Mouse (Mus musculus) stomach, postnatal 0 days (tissue): Measurements from ENCODE around the gene Eps8. TPM values are rescaled to one million over a fixed set of nuclear protein-coding genes. Genes with fewer than 3 reads are reported as not detected.
A peak's percentile ranks its signal among the peaks of the same experiment; 100 is the strongest.

Experiments
- ATAC-seq: fragments of 200-750 bp; cut with Nextera tagmentation; 2 replicates; pipeline ENCODE4 v1.8.0; 2017; ENCODE audit not compliant: low FRiP score, low TSS enrichment
- DNase-seq: peaks from one replicate; pipeline ENCODE4 v3.0.0-alpha.2; 2016; ENCODE audit warnings: low spot score
- H3K27ac ChIP-seq: fragments of 300-500 bp; sonication (generic); replicated peaks from 2 replicates; pipeline ENCODE4 v1.5.1; 2014; ENCODE audit warnings: mild to moderate bottlenecking, control low read depth
- H3K27me3 ChIP-seq: fragments of 300-500 bp; sonication (generic); 2 replicates; pipeline ENCODE4 v1.6.1; 2014; ENCODE audit warnings: low read length; ENCODE audit not compliant: control insufficient read depth, insufficient read depth
- H3K36me3 ChIP-seq: fragments of 300-500 bp; sonication (generic); 2 replicates; pipeline ENCODE4 v1.6.1; 2014; ENCODE audit warnings: low read length, mixed read lengths; ENCODE audit not compliant: control insufficient read depth, insufficient read depth
- H3K4me1 ChIP-seq: fragments of 300-500 bp; sonication (generic); replicated peaks from 2 replicates; pipeline ENCODE4 v1.6.1; 2014; ENCODE audit warnings: antibody characterized with exemption; ENCODE audit not compliant: control insufficient read depth, insufficient read depth
- H3K4me2 ChIP-seq: fragments of 300-500 bp; sonication (generic); replicated peaks from 2 replicates; pipeline ENCODE4 v1.6.1; 2014; ENCODE audit warnings: low read depth, mild to moderate bottlenecking, control low read depth, moderate library complexity
- H3K4me3 ChIP-seq: fragments of 300-500 bp; sonication (generic); 2 replicates; pipeline ENCODE4 v1.5.1; 2014; ENCODE audit warnings: low read depth, low read length, control low read depth
- H3K9ac ChIP-seq: fragments of 300-500 bp; sonication (generic); 2 replicates; pipeline ENCODE4 v1.6.1; 2014; ENCODE audit warnings: mild to moderate bottlenecking, low read length, control low read depth, mixed read lengths
- H3K9me3 ChIP-seq: fragments of 300-500 bp; sonication (generic); 2 replicates; pipeline ENCODE4 v1.6.1; 2016; ENCODE audit warnings: low read length; ENCODE audit not compliant: control insufficient read depth
- CTCF ChIP-seq: IDR thresholded peaks from 2 replicates; pipeline ENCODE4 v1.5.1; 2016; ENCODE audit warnings: antibody characterized with exemption, low read depth, mild to moderate bottlenecking, moderate library complexity
- EP300 ChIP-seq: optimal IDR thresholded peaks from 2 replicates; pipeline ENCODE3; 2016; ENCODE audit warnings: antibody characterized with exemption
- WGBS: fragments of 180-500 bp; shearing (Covaris S2); extraction: QIAGEN DNeasy Blood & Tissue Kit; methylation state at CpG from one replicate; pipeline ENCODE4 v1.1.7; 2014; 5-methylcytosine and 5-hydroxymethylcytosine counted together
- polyA plus RNA-seq: library from polyadenylated mRNA; unstranded; fragments of >200 nt; fragmentation: Nextera tagmentation; extraction: Ambion mirVana; gene quantifications from 2 replicates; pipeline ENCODE4 v1.2.1, GENCODE M21; 2015

The Eps8 gene
- polyA plus RNA-seq, 1 experiment from 2014 or later: 23.1 TPM

GRCm38 (mm10) chr6:137682629-137683028, 28.0 kb upstream of the Eps8 start:
- Histone ChIP-seq H3K9me3 (no peaks in the 10 kb centered on the region), H3K27ac (no peak overlapping the region), H3K4me1 (no peaks in the 10 kb centered on the region), H3K27me3 (no peaks in the 10 kb centered on the region), H3K4me3 (no peak overlapping the region), H3K36me3 (no peaks in the 10 kb centered on the region), H3K4me2 (no peak overlapping the region), H3K9ac (no peak overlapping the region)
- no peak for TF ChIP-seq CTCF
- TF ChIP-seq EP300: no peak
- 74% methylated on average over 2 of the region's 2 CpGs for WGBS
- DNase-seq: no peak
- ATAC-seq: no peak

- ATAC-seq (no peak), DNase-seq (no peak)
- TF ChIP-seq CTCF (no peak), EP300 (no peak)
- H3K27me3 ChIP-seq: no peaks in the 10 kb centered on the region
- no peaks in the 10 kb centered on the region for H3K36me3 ChIP-seq
- no peak overlapping the region for H3K9ac ChIP-seq
- 79% methylated on average over 2 of the region's 2 CpGs for WGBS
- no peak overlapping the region for H3K27ac ChIP-seq
- H3K9me3 ChIP-seq: no peaks in the 10 kb centered on the region
- H3K4me3 ChIP-seq: no peak overlapping the region
- no peak overlapping the region for H3K4me2 ChIP-seq
- H3K4me1 ChIP-seq: no peaks in the 10 kb centered on the region
Measured at GRCm38 (mm10) chr6:137681000-137681399, 26.3 kb upstream of the Eps8 start.

- H3K27ac ChIP-seq: no peak overlapping the region
- no peaks in the 10 kb centered on the region for H3K9me3 ChIP-seq
- DNase-seq (no peak), ATAC-seq (no peak)
- no peaks in the 10 kb centered on the region for H3K4me1 ChIP-seq
- no peak for TF ChIP-seq CTCF
- no peak for TF ChIP-seq EP300
- H3K9ac ChIP-seq: no peak overlapping the region
- H3K4me3 ChIP-seq: no peak overlapping the region
- no peaks in the 10 kb centered on the region for H3K27me3 ChIP-seq
- no peak overlapping the region for H3K4me2 ChIP-seq
- no peaks in the 10 kb centered on the region for H3K36me3 ChIP-seq
- 86% methylated on average over 12 of the region's 12 CpGs for WGBS
Measured at GRCm38 (mm10) chr6:137676581-137676980, 21.9 kb upstream of the Eps8 start.

GRCm38 (mm10) chr6:137675556-137675955, 20.9 kb upstream of the Eps8 start:
- no peak for ATAC-seq
- DNase-seq: peak; percentile 26
- Histone ChIP-seq H3K36me3 (no peaks in the 10 kb centered on the region), H3K27ac (no peak overlapping the region), H3K4me3 (no peak overlapping the region), H3K27me3 (no peaks in the 10 kb centered on the region), H3K4me1 (no peaks in the 10 kb centered on the region), H3K9ac (no peak overlapping the region), H3K4me2 (no peak overlapping the region), H3K9me3 (no peaks in the 10 kb centered on the region)
- TF ChIP-seq EP300 (no peak), CTCF (no peak)
- 49% methylated on average over 5 of the region's 5 CpGs for WGBS

- DNase-seq (no peak), ATAC-seq (no peak)
- H3K27me3 ChIP-seq: no peaks in the 10 kb centered on the region
- 88% methylated on average over 15 of the region's 15 CpGs for WGBS
- no peaks in the 10 kb centered on the region for H3K4me1 ChIP-seq
- H3K4me2 ChIP-seq: no peak overlapping the region
- H3K36me3 ChIP-seq: no peaks in the 10 kb centered on the region
- no peak overlapping the region for H3K27ac ChIP-seq
- no peak overlapping the region for H3K9ac ChIP-seq
- TF ChIP-seq EP300: no peak
- no peak for TF ChIP-seq CTCF
- no peak overlapping the region for H3K4me3 ChIP-seq
- H3K9me3 ChIP-seq: no peaks in the 10 kb centered on the region
Measured at GRCm38 (mm10) chr6:137673301-137673700, 18.6 kb upstream of the Eps8 start.

GRCm38 (mm10) chr6:137671561-137671960, 16.9 kb upstream of the Eps8 start:
- Histone ChIP-seq H3K4me3 (no peak overlapping the region), H3K27me3 (no peaks in the 10 kb centered on the region), H3K9me3 (no peaks in the 10 kb centered on the region), H3K36me3 (no peaks in the 10 kb centered on the region), H3K4me2 (no peak overlapping the region), H3K27ac (no peak overlapping the region), H3K9ac (no peak overlapping the region), H3K4me1 (no peaks in the 10 kb centered on the region)
- no peak for TF ChIP-seq CTCF
- TF ChIP-seq EP300: no peak
- ATAC-seq (no peak), DNase-seq (no peak)
- WGBS: 72% methylated on average over 10 of the region's 10 CpGs
